Mouse (Mus musculus): ENCODE results near the gene Syce2.
"Not testable (repeated sequence)": the region's sequence is repeated elsewhere in the genome, so short reads cannot be mapped to it uniquely, and the experiment has no call there.

The Syce2 gene

GRCm38 (mm10) chr8:84902920-84903661 lies 31.2 kb downstream of the Syce2 start:
- peak; percentile 97 for DNase-seq

GRCm38 (mm10) chr8:84904351-84904750 lies 32.4 kb downstream of the Syce2 start:
- no peak for DNase-seq

- no peak for DNase-seq
Measured at GRCm38 (mm10) chr8:84907037-84907436, 35.1 kb downstream of the Syce2 start.

GRCm38 (mm10) chr8:84907493-84907892 lies 35.6 kb downstream of the Syce2 start:
- no peak for DNase-seq

- DNase-seq: not testable (repeated sequence)
Measured at GRCm38 (mm10) chr8:84907979-84908378, 36.1 kb downstream of the Syce2 start.

- peak; percentile 77 for DNase-seq
Measured at GRCm38 (mm10) chr8:84908421-84909161, 36.7 kb downstream of the Syce2 start, which contains the start of gene Dnase2a. Gene Dnase2a (plus strand): TSS chr8:84908560.

- DNase-seq: no peak
Measured at GRCm38 (mm10) chr8:84909162-84909767, 37.4 kb downstream of the Syce2 start.

GRCm38 (mm10) chr8:84909949-84910348 lies 38.0 kb downstream of the Syce2 start:
- no peak for DNase-seq

GRCm38 (mm10) chr8:84910551-84910950 lies 38.6 kb downstream of the Syce2 start:
- DNase-seq: peak; percentile 77

- DNase-seq: no peak
Measured at GRCm38 (mm10) chr8:84911854-84912253, 39.9 kb downstream of the Syce2 start.

GRCm38 (mm10) chr8:84912391-84912790 lies 40.5 kb downstream of the Syce2 start:
- DNase-seq: no peak

- peak; percentile 81 for DNase-seq
Measured at GRCm38 (mm10) chr8:84912895-84913501, 41.1 kb downstream of the Syce2 start.

- no peak for DNase-seq
Measured at GRCm38 (mm10) chr8:84913502-84913900, 41.6 kb downstream of the Syce2 start.

GRCm38 (mm10) chr8:84913960-84914359 lies 42.0 kb downstream of the Syce2 start:
- DNase-seq: no peak

GRCm38 (mm10) chr8:84915269-84915668 lies 43.4 kb downstream of the Syce2 start:
- DNase-seq: no peak

GRCm38 (mm10) chr8:84917781-84918180 lies 45.9 kb downstream of the Syce2 start:
- no peak for DNase-seq

GRCm38 (mm10) chr8:84918646-84919045 lies 46.7 kb downstream of the Syce2 start:
- DNase-seq: no peak

GRCm38 (mm10) chr8:84921596-84921995 lies 49.7 kb downstream of the Syce2 start:
- DNase-seq: no peak

- DNase-seq: no peak
Measured at GRCm38 (mm10) chr8:84925557-84925956, 53.6 kb downstream of the Syce2 start.

- DNase-seq: no peak
Measured at GRCm38 (mm10) chr8:84927513-84927912, 55.6 kb downstream of the Syce2 start.

- DNase-seq: peak; percentile 83
Measured at GRCm38 (mm10) chr8:84928456-84929306, 56.8 kb downstream of the Syce2 start.

GRCm38 (mm10) chr8:84930582-84930981 lies 58.7 kb downstream of the Syce2 start:
- DNase-seq: no peak

Data from cerebellum, adult 8-10 months (tissue).